Mouse (Mus musculus): ENCODE results near the gene Scamp4. TPM values are rescaled to one million over a fixed set of nuclear protein-coding genes. Genes with fewer than 3 reads are reported as not detected.
A peak's percentile ranks its signal among the peaks of the same experiment; 100 is the strongest.

Gene Scamp4
- polyA plus RNA-seq, 1 experiment, result 98.2 TPM

DNA sequence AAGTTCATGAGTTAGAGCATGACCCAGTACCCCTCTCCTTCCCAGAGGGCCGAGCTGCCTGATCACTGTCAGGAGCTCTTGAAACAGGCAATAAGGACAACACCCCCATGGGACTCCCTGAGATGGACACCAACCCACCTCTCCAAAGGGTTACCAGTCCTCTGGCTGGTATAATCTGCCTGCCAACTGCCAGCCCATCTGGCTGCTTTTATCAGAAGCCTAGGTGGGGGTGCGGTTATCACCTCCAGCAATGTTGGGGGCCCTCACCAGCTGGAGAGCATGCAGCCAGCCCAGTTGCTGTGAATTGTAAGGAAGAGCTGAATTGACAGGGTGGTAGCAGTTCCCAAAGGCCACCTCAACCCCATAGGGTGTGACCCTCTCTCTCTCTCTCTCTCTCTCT, 30.2 kb upstream of the Scamp4 start:
- 0 out of 2 replicates have a peak, but pooled peaks cover 6% of the 10 kb centered on the region for H3K4me1 ChIP-seq (ENCODE audit: control insufficient read depth, insufficient read depth, low read length)
- no peak overlapping the region for H3K4me3 ChIP-seq (ENCODE audit: insufficient read depth, low read depth, low read length)
- H3K27ac ChIP-seq (ENCODE audit: insufficient read depth, low read depth, low read length), result no peak overlapping the region
- 92% methylated on average over 2 of the region's 2 CpGs for WGBS
- TF ChIP-seq CTCF (conservative IDR thresholded peaks at IDR 0.05; ENCODE audit: insufficient read depth, insufficient read length, low read depth, low read length) (no peak), POLR2A (IDR thresholded peaks at IDR 0.05; ENCODE audit: low read depth, low read length) (no peak)
- DNase-seq, result no peak
- H3K36me3 ChIP-seq (ENCODE audit: control insufficient read depth, insufficient read depth, low read length), result no peaks in the 10 kb centered on the region
- H3K27me3 ChIP-seq (replicated peaks; ENCODE audit: control insufficient read depth, insufficient read depth, low read length), result no peaks in the 10 kb centered on the region

DNA sequence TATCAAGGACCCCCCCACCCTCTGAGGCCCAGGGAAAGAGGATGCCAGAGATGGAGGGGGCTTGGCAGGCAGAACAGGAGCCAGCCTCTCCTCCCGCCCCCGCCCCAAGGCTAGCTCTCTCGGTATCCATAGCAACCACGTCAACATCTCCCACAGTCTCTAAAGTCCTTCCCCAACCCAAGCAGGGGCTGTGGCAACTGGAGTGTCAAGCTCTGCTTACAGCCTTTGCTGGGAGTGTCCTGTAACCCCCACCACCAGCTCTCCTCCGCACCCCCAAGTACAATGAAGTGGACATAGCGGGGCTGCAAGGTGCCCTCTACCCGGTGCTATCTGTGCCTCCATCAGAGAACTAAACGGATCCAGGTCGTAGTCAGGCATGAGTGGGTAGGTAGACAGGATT, 28.7 kb upstream of the Scamp4 start:
- Histone ChIP-seq H3K27me3 (replicated peaks; ENCODE audit: control insufficient read depth, insufficient read depth, low read length) (no peaks in the 10 kb centered on the region), H3K27ac (ENCODE audit: insufficient read depth, low read depth, low read length) (no peak overlapping the region), H3K4me1 (ENCODE audit: control insufficient read depth, insufficient read depth, low read length) (peaks cover 9% of the 10 kb centered on the region), H3K36me3 (ENCODE audit: control insufficient read depth, insufficient read depth, low read length) (no peaks in the 10 kb centered on the region), H3K4me3 (ENCODE audit: insufficient read depth, low read depth, low read length) (no peak overlapping the region)
- no peak for DNase-seq
- TF ChIP-seq POLR2A (IDR thresholded peaks at IDR 0.05; ENCODE audit: low read depth, low read length) (no peak), CTCF (conservative IDR thresholded peaks at IDR 0.05; ENCODE audit: insufficient read depth, insufficient read length, low read depth, low read length) (no peak)
- WGBS, result 67% methylated on average over 9 of the region's 9 CpGs

DNA sequence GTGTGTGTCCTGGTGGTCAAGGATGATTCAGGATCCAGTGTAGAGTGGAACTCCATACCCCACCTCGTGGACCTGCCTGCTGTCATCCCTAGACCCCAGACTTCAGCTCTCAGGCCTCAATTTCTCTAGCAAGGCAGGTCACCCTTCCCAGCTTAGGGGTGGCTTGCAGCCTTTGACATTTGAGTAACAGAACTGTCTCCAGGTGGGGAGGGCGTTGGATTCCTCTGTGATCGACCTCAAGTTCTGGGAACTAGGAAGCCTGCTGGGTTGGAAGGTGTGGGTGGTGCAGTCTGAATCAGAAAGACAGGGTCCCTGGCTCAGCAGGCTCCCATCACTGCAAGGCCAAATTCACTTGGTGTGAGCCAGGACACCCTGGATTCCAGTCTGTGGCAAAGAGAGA, 27.8 kb upstream of the Scamp4 start:
- Histone ChIP-seq H3K4me3 (ENCODE audit: insufficient read depth, low read depth, low read length) (no peak overlapping the region), H3K27ac (ENCODE audit: insufficient read depth, low read depth, low read length) (no peak overlapping the region), H3K27me3 (replicated peaks; ENCODE audit: control insufficient read depth, insufficient read depth, low read length) (no peaks in the 10 kb centered on the region), H3K36me3 (ENCODE audit: control insufficient read depth, insufficient read depth, low read length) (no peaks in the 10 kb centered on the region), H3K4me1 (ENCODE audit: control insufficient read depth, insufficient read depth, low read length) (peaks cover 14% of the 10 kb centered on the region)
- TF ChIP-seq CTCF (conservative IDR thresholded peaks at IDR 0.05; ENCODE audit: insufficient read depth, insufficient read length, low read depth, low read length) (no peak), POLR2A (IDR thresholded peaks at IDR 0.05; ENCODE audit: low read depth, low read length) (no peak)
- DNase-seq, result no peak
- 74% methylated on average over 3 of the region's 3 CpGs for WGBS

DNA sequence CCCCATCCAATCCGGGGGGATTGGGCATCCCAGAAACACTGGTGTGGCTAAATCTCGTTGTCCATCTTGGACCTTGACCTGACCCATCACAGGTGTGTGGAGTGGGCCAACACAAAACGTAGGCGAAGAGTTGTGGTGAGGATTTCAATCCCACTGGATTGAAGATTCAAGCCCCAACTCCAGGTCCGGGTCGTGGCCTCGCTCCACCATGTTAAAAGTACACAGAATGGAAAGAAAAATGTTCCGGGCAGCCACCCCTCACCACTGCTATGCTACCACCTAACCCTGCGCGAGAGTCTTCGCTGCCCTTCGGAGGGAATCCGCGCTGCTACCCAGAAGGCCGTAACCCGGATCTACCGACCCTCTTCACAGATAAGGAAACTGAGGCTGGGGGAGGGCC, 26.7 kb upstream of the Scamp4 start:
- peaks cover 14% of the 10 kb centered on the region for H3K4me1 ChIP-seq (ENCODE audit: control insufficient read depth, insufficient read depth, low read length)
- 19% methylated on average over 17 of the region's 17 CpGs for WGBS

DNA sequence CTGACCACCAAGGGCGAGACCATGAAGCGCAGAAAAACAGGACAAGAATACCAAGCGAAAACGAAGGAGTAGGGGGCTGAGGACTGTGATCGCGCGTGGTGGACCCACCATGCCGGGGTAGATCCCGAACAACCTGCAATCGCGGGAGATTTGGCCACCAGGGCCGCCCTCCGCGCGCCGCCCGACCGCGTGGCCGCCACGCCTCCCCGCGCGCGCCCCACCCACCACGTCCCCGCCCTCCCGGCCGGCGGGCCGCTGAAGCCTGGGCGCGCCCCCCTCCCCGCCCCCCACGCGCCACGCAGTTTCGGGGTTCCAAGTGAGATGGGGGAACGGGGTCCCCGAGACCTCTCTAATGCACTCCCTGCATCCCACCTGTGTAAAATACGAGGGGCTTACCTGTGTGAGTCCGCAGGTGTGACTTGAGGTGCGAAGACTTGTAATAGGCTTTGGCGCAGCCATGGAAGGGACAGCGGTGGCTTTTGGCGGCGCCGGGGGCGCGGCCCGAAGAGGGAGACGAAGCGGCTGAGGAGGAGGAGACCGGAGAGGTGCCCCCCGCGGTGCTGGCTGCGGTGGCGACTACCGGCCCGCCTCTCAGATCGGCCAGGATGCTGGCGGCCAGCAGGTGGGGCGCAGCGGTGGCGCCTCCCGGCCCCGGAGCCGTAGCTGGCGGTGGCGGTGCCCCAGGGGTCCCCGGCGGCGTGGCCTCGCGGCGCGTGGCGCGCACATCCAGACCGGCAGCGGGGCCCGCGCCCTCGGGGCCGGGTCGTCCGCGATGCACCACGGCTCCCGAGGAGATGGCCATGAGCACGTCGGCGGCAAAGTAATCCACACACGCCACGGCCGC, 26.1 kb upstream of the Scamp4 start:
- peak overlapping the region; percentile 84 for H3K4me3 ChIP-seq (ENCODE audit: insufficient read depth, low read depth, low read length)
- WGBS, result under 1% methylated on average over 91 of the region's 96 CpGs
- DNase-seq, result peak; percentile 55
- H3K27me3 ChIP-seq (replicated peaks; ENCODE audit: control insufficient read depth, insufficient read depth, low read length), result no peaks in the 10 kb centered on the region
- no peaks in the 10 kb centered on the region for H3K36me3 ChIP-seq (ENCODE audit: control insufficient read depth, insufficient read depth, low read length)
- peaks cover 11% of the 10 kb centered on the region for H3K4me1 ChIP-seq (ENCODE audit: control insufficient read depth, insufficient read depth, low read length)
- peak overlapping the region; percentile 65; the same call in 1 of the 2 replicates for H3K27ac ChIP-seq (ENCODE audit: insufficient read depth, low read depth, low read length)
- TF ChIP-seq CTCF (conservative IDR thresholded peaks at IDR 0.05; ENCODE audit: insufficient read depth, insufficient read length, low read depth, low read length) (no peak), POLR2A (IDR thresholded peaks at IDR 0.05; ENCODE audit: low read depth, low read length) (no peak)

More for the DNA sequence above, 26.7 kb upstream of the Scamp4 start:
- no peak for TF ChIP-seq POLR2A (IDR thresholded peaks at IDR 0.05; ENCODE audit: low read depth, low read length)
- no peak for TF ChIP-seq CTCF (conservative IDR thresholded peaks at IDR 0.05; ENCODE audit: insufficient read depth, insufficient read length, low read depth, low read length)
- no peak overlapping the region for H3K27ac ChIP-seq (ENCODE audit: insufficient read depth, low read depth, low read length)
- peak overlapping the region; percentile 84 for H3K4me3 ChIP-seq (ENCODE audit: insufficient read depth, low read depth, low read length)
- no peaks in the 10 kb centered on the region for H3K27me3 ChIP-seq (replicated peaks; ENCODE audit: control insufficient read depth, insufficient read depth, low read length)
- no peaks in the 10 kb centered on the region for H3K36me3 ChIP-seq (ENCODE audit: control insufficient read depth, insufficient read depth, low read length)
- DNase-seq, result no peak

DNA sequence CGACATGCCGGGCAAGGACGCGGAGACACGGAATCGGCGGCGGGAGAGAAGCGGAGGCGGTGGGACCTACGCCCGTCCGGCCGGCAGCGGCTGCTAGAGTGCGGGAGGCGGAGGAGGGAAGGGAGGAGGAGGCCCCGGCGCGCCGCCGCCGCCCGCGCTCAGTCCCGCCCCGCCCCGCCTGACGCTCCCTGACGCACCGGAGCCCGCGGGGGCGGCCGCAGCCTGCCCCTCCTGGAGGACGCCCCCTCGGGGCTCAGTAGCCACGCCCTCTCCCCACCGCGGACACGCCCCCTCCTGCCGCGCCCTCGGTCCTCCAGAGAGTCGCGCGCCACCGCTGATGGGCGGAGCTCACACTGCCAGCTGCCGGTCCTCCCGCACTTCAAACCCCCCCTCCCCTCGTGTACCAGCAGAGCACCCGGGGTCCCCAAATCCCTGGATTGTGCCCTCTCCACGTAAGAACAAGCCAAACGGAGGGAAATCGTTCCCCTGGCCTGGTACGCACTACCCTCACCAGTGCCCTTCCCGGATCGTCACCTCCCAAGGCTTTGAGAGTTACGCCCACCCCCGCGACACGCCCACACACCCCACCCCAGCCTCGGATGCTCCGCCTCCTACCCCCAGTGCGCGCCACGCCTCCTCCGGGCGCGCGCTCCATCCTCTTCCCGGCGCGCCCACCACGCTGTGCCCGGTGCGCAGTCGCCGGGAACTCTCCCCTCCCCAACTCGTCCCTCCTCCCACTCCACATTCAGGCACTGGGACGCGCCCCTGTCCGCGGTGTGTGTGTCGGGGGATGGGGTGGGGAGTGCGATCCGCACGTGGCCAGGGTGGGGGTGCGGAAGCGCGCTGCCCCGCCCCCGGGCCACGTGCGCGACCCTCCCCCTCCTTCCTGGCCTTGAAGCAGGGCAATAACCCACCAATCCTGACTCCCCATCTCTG, 25.2 kb upstream of the Scamp4 start, which contains the start of gene Klf16:
TSS of gene Klf16 (minus strand) at position 127 of the 936 bp plus-strand sequence.
- DNase-seq, result peak; percentile 99
- Histone ChIP-seq H3K4me1 (ENCODE audit: control insufficient read depth, insufficient read depth, low read length) (peaks cover 11% of the 10 kb centered on the region), H3K27me3 (replicated peaks; ENCODE audit: control insufficient read depth, insufficient read depth, low read length) (no peaks in the 10 kb centered on the region), H3K36me3 (ENCODE audit: control insufficient read depth, insufficient read depth, low read length) (no peaks in the 10 kb centered on the region), H3K27ac (ENCODE audit: insufficient read depth, low read depth, low read length) (peak within 1 kb of the TSS; percentile 93), H3K4me3 (ENCODE audit: insufficient read depth, low read depth, low read length) (peak within 1 kb of the TSS; percentile 84)
- TF ChIP-seq CTCF (conservative IDR thresholded peaks at IDR 0.05; ENCODE audit: insufficient read depth, insufficient read length, low read depth, low read length) (no peak), POLR2A (IDR thresholded peaks at IDR 0.05; ENCODE audit: low read depth, low read length) (peak; percentile 59)
- WGBS, result 1% methylated on average over 87 of the region's 97 CpGs
